15 mouse cellular contexts compared by ENCODE assay signal in the genomic region with DNA sequence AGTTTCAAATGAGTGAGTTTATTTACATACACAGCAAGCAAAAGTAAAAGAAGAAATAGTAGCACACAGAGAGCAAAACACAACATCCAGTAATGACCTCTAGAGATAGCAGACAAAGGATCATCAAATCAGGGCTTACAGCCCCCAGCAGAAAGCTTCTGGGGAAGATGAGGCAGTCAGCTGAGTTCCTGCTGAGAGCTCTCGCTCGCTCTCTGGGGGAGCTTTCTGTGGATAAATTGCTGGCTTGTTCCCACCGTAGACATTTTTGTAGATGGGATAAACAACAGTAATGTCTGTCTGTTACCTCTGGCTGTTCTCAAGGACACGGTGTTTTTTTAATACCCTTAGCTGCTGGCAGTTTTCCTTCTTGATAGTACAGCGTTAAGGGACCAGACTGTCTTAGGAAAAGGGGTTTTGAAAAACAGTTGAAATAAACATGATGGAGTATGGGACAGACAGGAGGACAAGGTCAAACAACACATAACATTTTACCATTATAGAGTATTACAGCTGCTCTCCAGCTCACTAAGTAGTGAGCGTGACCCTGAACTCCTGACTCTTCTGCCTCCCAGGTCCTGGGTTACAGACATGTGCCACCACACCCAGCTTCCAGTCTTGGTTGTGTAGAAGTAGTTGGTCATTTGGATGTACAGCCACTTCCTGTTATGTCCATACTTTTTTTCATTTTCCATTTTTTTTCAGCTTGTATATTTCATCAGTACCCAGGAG. TPM values are rescaled to one million over a fixed set of nuclear protein-coding genes. Genes with fewer than 3 reads are reported as not detected.
A peak's percentile ranks its signal among the peaks of the same experiment; 100 is the strongest.
DNase-seq lines count a peak whose midpoint lies in the region; ATAC-seq lines count a peak whose summit lies in the region.
"Had no signal": no experiment of that assay in that cellular context is flagged by ENCODE, and none has a peak within 500 bp of the region (broad histone marks: within the 10 kb centered on the region; RNA-seq: fewer than 3 reads in every experiment).

No protein-coding gene starts in this region.

- H3K27me3 ChIP-seq in heart, embryonic 15.5 days = no peaks in the 10 kb centered on the region
- H3K27me3 ChIP-seq in lung, embryonic 15.5 days = no peaks in the 10 kb centered on the region
- no peaks in the 10 kb centered on the region for H3K27me3 ChIP-seq in neural tube, embryonic 15.5 days (replicated peaks)
- H3K27me3 ChIP-seq: Patski had no signal

- WGBS in heart, embryonic 15.5 days = 43% methylated on average over 6 of the region's 6 CpGs
- WGBS in lung, embryonic 15.5 days = 42% methylated on average over 6 of the region's 6 CpGs
- 40% methylated on average over 6 of the region's 6 CpGs for WGBS in neural tube, embryonic 15.5 days

- H3K4me3 ChIP-seq in heart, embryonic 15.5 days = no peak overlapping the region
- H3K4me3 ChIP-seq in lung, embryonic 15.5 days = no peak overlapping the region
- no peak overlapping the region for H3K4me3 ChIP-seq in neural tube, embryonic 15.5 days (replicated peaks)
- H3K4me3 ChIP-seq: embryonic facial prominence, embryonic 10.5 days had no signal

- peaks cover 37% of the 10 kb centered on the region for H3K4me1 ChIP-seq in heart, embryonic 15.5 days (replicated peaks)
- peaks cover 29% of the 10 kb centered on the region for H3K4me1 ChIP-seq in lung, embryonic 15.5 days
- H3K4me1 ChIP-seq in neural tube, embryonic 15.5 days = peaks cover 12% of the 10 kb centered on the region

- no peak overlapping the region; the same call in 1 of the 2 replicates for H3K9ac ChIP-seq in heart, embryonic 15.5 days
- no peak overlapping the region for H3K9ac ChIP-seq in lung, embryonic 15.5 days
- H3K9ac ChIP-seq in neural tube, embryonic 15.5 days (replicated peaks) = no peak overlapping the region
- H3K9ac ChIP-seq: liver, embryonic 14.5 days had no signal

- DNase-seq in heart, postnatal 14 days = no peak
- no peak for DNase-seq in lung, postnatal 25 days (ENCODE audit: low spot score)
- peak; percentile 92 for DNase-seq in R1 (ENCODE audit: low read depth, low spot score)
- no peak for DNase-seq in kidney, adult 18-20 months
- DNase-seq: adrenal gland, postnatal 25 days; cerebellum, postnatal 14 days; gastrocnemius, postnatal 36 days had no signal

- no peak for ATAC-seq in heart, embryonic 15.5 days (replicated peaks; ENCODE audit: insufficient number of reproducible peaks, insufficient read depth, low FRiP score, low read depth)
- no peak for ATAC-seq in lung, embryonic 15.5 days (ENCODE audit: borderline replicate concordance, extremely low read depth, low FRiP score, low TSS enrichment)
- ATAC-seq in neural tube, embryonic 15.5 days (ENCODE audit: low FRiP score) = no peak
- ATAC-seq: CD4-positive, CD25-positive, alpha-beta regulatory T cell, adult 4 months; midbrain, embryonic 16.5 days; Patski had no signal

- intact Hi-C loops in heart, postnatal 14 days (cut with DNase I) = no loop called here

- no peaks in the 10 kb centered on the region for H3K9me3 ChIP-seq in heart, embryonic 15.5 days (replicated peaks)
- no peaks in the 10 kb centered on the region for H3K9me3 ChIP-seq in lung, embryonic 15.5 days
- no peaks in the 10 kb centered on the region for H3K9me3 ChIP-seq in neural tube, embryonic 15.5 days (replicated peaks)
- H3K9me3 ChIP-seq: embryonic facial prominence, embryonic 10.5 days had no signal

- no peak overlapping the region for H3K4me2 ChIP-seq in heart, embryonic 15.5 days
- no peak overlapping the region for H3K4me2 ChIP-seq in lung, embryonic 15.5 days
- no peak overlapping the region for H3K4me2 ChIP-seq in neural tube, embryonic 15.5 days

- no peaks in the 10 kb centered on the region for H3K36me3 ChIP-seq in heart, embryonic 15.5 days
- H3K36me3 ChIP-seq in lung, embryonic 15.5 days = peaks cover 5% of the 10 kb centered on the region; the same call in 1 of the 2 replicates
- H3K36me3 ChIP-seq in neural tube, embryonic 15.5 days = no peaks in the 10 kb centered on the region

- peak overlapping the region; percentile 33 for H3K27ac ChIP-seq in heart, embryonic 15.5 days
- H3K27ac ChIP-seq in lung, embryonic 15.5 days = peak overlapping the region; percentile 37; the same call in 1 of the 2 replicates
- peak overlapping the region; percentile 68 for H3K27ac ChIP-seq in neural tube, embryonic 15.5 days (replicated peaks)
- H3K27ac ChIP-seq: embryonic facial prominence, embryonic 10.5 days; liver, embryonic 14.5 days had no signal

RNA-seq across cellular contexts. Expression of a gene that starts 10.6 kb away (rescaled TPM):
- polyA plus RNA-seq in heart, embryonic 15.5 days (2015; fragmentation: Nextera tagmentation; extraction: Ambion mirVana) = 17.4 and 22.0 TPM in 2 replicates
- total RNA-seq in heart, postnatal 14 days (2021) = 10 to 100 TPM; 36.4 to 38.5 TPM
- 30.6 and 31.5 TPM in 2 replicates for polyA plus RNA-seq in lung, embryonic 15.5 days (2015; fragmentation: Nextera tagmentation; extraction: Ambion mirVana)
- polyA plus RNA-seq in neural tube, embryonic 15.5 days (2015; fragmentation: Nextera tagmentation; extraction: Ambion mirVana) = 11.1 and 16.2 TPM in 2 replicates
